Mouse (Mus musculus) hindbrain, embryonic 16.5 days (tissue): ENCODE results near the gene Gns. TPM values are rescaled to one million over a fixed set of nuclear protein-coding genes. Genes with fewer than 3 reads are reported as not detected.

Source experiments
- ATAC-seq: fragments of 200-750 bp; cut with Nextera tagmentation; 2 replicates; pipeline ENCODE4 v1.8.0; 2017; ENCODE audit warnings: moderate TSS enrichment, moderate library complexity
- H3K27ac ChIP-seq: fragments of 300-500 bp; sonication (generic); 2 replicates; pipeline ENCODE4 v1.5.1; 2014; ENCODE audit warnings: low read depth, mild to moderate bottlenecking, control low read depth, low read length, moderate library complexity
- H3K27me3 ChIP-seq: fragments of 300-500 bp; sonication (generic); replicated peaks from 2 replicates; pipeline ENCODE4 v1.6.1; 2014; ENCODE audit warnings: low read length; ENCODE audit not compliant: control insufficient read depth, insufficient read depth
- H3K36me3 ChIP-seq: fragments of 300-500 bp; sonication (generic); 2 replicates; pipeline ENCODE4 v1.6.1; 2014; ENCODE audit warnings: mild to moderate bottlenecking, low read length, moderate library complexity, mixed read lengths; ENCODE audit not compliant: control insufficient read depth, insufficient read depth
- H3K4me1 ChIP-seq: fragments of 300-500 bp; sonication (generic); 2 replicates; pipeline ENCODE4 v1.6.1; 2014; ENCODE audit warnings: low read depth, low read length; ENCODE audit not compliant: control insufficient read depth, insufficient read depth
- H3K4me2 ChIP-seq: fragments of 300-500 bp; sonication (generic); 2 replicates; pipeline ENCODE4 v1.6.1; 2014; ENCODE audit warnings: mild to moderate bottlenecking, low read length, control low read depth, moderate library complexity
- H3K4me3 ChIP-seq: fragments of 300-500 bp; sonication (generic); 2 replicates; pipeline ENCODE4 v1.5.1; 2014; ENCODE audit warnings: mild to moderate bottlenecking, low read length, control low read depth, moderate library complexity
- H3K9ac ChIP-seq: fragments of 300-500 bp; sonication (generic); 2 replicates; pipeline ENCODE4 v1.6.1; 2014; ENCODE audit warnings: low read depth, mild to moderate bottlenecking, control low read depth, low read length, moderate library complexity
- H3K9me3 ChIP-seq: fragments of 300-500 bp; sonication (generic); 2 replicates; pipeline ENCODE4 v1.6.1; 2014; ENCODE audit warnings: mild to moderate bottlenecking, low read length, moderate library complexity; ENCODE audit not compliant: control insufficient read depth
- WGBS: fragments of 180-500 bp; shearing (Covaris S2); extraction: QIAGEN DNeasy Blood & Tissue Kit; methylation state at CpG from one replicate; pipeline ENCODE4 v1.1.7; 2014; 5-methylcytosine and 5-hydroxymethylcytosine counted together
- polyA plus RNA-seq: library from polyadenylated mRNA; unstranded; fragments of >200 nt; fragmentation: Nextera tagmentation; extraction: Ambion mirVana; gene quantifications from 2 replicates; pipeline ENCODE4 v1.2.1, GENCODE M21; 2015

Gene Gns
- polyA plus RNA-seq, 1 experiment from 2014 or later, result 39.7 TPM

DNA sequence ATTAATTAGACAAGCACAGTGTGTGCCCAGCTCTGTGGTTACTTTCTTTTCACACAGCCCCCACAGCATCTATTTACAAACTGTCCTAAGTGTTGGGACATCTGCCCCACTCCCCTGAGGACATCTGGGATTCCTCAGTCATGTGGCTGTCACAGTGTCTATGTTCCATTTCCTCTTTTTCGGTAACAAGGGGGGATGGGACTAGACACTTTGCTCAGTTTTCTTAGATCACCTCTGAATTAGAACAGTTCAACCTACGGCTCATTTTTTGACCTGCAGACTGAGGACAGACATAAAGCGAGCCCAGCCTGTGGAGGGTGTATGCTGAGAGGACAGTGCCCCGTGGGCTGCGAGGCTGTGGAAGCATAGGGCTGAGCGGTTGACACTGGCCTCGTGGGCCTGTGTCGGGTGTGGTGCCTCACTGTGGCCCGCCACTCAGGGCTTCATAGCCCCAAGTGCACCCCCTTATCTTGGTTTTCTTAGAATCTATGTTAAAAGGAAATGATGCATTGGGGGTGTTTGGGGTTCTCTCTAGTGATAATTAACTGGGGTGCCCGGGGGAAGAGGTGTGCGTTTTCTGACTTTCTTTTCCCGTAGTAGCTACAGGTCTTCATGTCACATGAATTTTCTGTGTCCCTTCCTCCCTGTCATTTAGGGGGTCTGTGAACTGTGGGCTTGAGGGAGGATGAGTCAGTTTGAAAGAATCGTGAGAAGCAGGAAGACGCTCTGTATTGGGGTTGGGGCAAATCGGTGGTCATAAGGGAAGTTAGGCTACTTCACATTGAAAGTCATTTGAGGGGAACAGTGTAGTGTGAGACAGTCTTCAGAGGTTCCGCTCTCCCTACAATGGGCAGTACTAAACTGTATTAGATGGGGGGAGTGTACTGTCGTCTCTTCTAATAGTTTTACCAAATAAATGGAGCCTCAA is 10.1 kb downstream of the Gns start:
- Histone ChIP-seq H3K4me2 (no peak overlapping the region), H3K9me3 (no peaks in the 10 kb centered on the region), H3K9ac (no peak overlapping the region), H3K27me3 (no peaks in the 10 kb centered on the region), H3K36me3 (peaks cover 44% of the 10 kb centered on the region), H3K27ac (no peak overlapping the region), H3K4me1 (no peaks in the 10 kb centered on the region), H3K4me3 (no peak overlapping the region)
- ATAC-seq, result no peak
- 91% methylated on average over 17 of the region's 17 CpGs for WGBS

DNA sequence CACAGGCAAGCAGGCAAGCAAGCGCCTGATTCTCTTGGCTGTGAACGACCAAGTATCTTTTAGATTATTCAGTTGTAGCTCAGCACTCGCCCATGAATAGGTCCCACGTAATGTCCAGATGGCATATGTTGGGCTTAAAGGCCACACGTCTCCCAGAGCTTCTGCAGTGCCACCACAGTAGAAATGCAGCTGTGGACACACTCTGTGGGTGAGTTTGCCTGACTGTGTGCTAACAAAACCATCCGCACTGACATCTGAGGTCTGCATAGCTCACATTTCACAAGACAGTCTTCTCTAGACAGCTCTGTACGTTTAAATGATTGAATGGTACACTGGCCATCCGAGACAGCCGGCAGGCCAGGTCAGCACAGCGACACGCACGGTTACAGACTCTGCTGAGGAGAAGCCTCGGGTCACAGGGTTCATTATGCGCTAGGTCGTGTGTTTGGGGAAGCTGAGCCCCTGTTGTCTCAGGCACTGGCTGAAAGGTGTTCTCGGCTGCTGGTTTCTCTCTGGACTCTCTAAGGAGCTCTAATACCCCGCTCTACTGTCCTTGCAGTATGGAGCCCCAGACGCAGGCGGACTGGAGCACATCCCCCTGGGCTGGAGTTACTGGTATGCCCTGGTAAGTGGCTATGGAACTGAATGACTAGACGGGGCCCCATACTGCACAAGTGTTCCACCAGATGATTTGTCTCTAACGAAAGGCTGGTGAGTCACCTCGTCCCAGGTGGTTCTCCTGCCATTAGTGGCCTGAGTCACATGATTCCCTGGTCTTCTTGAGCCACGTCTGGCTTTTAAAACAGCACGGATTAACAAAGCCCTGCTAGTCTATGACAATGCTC is 11.0 kb downstream of the Gns start:
- H3K36me3 ChIP-seq, result peaks cover 44% of the 10 kb centered on the region
- no peaks in the 10 kb centered on the region for H3K27me3 ChIP-seq
- no peak overlapping the region for H3K4me2 ChIP-seq
- H3K9me3 ChIP-seq, result no peaks in the 10 kb centered on the region
- H3K4me1 ChIP-seq, result no peaks in the 10 kb centered on the region
- no peak overlapping the region for H3K27ac ChIP-seq
- no peak overlapping the region for H3K9ac ChIP-seq
- 82% methylated on average over 24 of the region's 24 CpGs for WGBS
- ATAC-seq, result no peak
- no peak overlapping the region for H3K4me3 ChIP-seq

DNA sequence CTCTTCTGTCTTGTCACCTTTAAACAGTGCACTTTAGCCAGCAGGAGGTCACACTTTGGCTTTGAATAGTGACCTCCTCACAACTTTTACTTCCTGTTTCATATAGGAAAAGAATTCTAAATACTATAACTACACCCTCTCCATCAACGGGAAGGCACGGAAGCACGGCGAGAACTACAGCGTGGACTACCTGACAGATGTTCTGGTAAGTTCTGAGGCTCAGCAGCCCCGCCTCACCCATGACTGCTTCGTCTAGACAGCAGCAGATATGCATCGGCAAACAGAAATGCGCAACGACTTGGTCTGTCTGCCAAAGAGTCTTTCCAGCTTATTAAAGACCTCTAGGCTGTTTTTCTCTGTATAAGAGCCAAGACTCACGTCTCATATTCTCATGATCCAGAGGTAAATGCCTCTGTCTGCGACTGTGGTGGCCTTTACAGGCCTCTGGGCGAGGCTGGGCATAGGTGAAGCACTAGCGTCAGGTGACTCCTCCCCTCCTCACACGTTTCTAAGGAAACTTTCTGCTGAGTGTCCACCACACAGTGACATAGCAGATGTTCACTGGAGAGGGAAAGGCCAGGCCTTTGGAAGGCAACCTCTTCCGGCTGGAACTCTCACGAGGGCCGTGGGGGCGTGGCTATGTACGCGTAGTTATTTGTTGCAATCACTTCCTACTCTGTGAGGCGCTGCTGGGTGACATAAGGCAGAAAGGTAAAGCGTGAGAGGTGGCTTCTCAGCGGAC is 11.8 kb downstream of the Gns start:
- Histone ChIP-seq H3K4me3 (no peak overlapping the region), H3K9ac (no peak overlapping the region), H3K36me3 (peaks cover 48% of the 10 kb centered on the region), H3K9me3 (no peaks in the 10 kb centered on the region), H3K27me3 (no peaks in the 10 kb centered on the region), H3K4me2 (no peak overlapping the region), H3K4me1 (no peaks in the 10 kb centered on the region), H3K27ac (no peak overlapping the region)
- WGBS, result 92% methylated on average over 24 of the region's 24 CpGs
- no peak for ATAC-seq

DNA sequence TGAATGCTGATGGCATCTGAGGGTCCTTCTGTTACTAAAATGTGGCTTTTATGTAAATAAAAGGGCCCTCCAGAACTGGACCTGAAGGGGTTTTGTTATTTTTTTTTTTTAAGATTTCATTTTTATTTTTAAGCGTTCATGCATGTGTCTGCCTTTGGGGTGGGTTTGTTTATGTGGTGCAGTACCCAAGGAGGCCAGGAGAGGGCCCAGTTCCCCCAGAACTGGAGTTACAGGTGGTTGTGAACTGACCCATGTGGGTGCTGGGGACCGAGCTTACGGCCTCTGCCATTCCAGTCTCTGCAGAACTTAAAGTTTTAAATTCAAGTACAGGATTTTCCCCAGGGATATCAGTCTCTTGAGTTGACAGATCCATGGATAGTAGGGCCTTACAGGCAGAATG is 14.5 kb downstream of the Gns start:
- Histone ChIP-seq H3K27ac (no peak overlapping the region), H3K4me1 (no peaks in the 10 kb centered on the region), H3K36me3 (peaks cover 64% of the 10 kb centered on the region), H3K4me3 (no peak overlapping the region), H3K9ac (no peak overlapping the region), H3K27me3 (no peaks in the 10 kb centered on the region), H3K9me3 (no peaks in the 10 kb centered on the region), H3K4me2 (no peak overlapping the region)
- ATAC-seq, result no peak
- 96% methylated on average over 3 of the region's 3 CpGs for WGBS

DNA sequence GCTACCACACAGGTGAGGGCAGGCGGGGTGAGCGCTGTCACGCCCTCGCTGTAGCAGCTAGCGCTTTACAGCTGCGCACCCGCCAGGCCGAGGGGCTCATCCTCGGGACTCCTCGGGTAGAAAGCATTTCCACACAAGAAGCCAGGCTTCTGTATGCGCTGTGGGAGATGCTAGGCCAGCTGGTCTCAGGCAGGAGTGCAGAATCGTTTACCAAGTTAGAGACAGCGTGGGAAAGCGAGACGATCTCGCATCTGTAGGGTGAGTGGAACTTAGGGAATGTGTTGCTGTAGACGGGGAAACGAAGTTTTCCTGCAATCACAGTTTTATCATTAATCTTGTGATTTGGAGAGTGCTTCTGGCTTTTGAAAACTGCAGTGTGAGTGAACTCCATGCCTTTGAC is 16.4 kb downstream of the Gns start:
- H3K27me3 ChIP-seq, result no peaks in the 10 kb centered on the region
- no peak overlapping the region for H3K27ac ChIP-seq
- H3K9ac ChIP-seq, result no peak overlapping the region
- no peaks in the 10 kb centered on the region for H3K9me3 ChIP-seq
- 95% methylated on average over 18 of the region's 18 CpGs for WGBS
- H3K4me1 ChIP-seq, result 0 out of 2 replicates have a peak, but pooled peaks cover 2% of the 10 kb centered on the region
- H3K4me2 ChIP-seq, result no peak overlapping the region
- H3K4me3 ChIP-seq, result no peak overlapping the region
- ATAC-seq, result no peak
- H3K36me3 ChIP-seq, result peaks cover 63% of the 10 kb centered on the region

DNA sequence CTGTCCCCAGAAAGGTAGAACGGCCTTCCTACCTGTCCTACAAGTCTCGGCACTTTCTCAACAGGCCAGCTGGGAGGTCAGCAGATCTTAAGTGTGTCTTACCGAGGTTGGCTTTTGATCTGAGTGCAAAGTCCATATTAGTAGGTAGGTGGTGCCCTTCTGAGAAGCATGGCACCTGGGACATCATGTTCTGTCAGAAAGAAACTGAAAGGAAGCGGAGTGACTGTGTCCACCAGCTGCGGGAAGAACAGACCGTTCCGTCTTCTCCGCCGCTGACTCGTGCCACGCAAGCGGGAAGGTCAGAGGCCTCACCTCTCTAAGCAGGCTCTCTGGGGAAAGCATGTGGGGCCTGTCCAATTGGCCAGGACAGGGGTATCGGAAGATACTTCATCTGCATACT is 19.8 kb downstream of the Gns start:
- WGBS, result 92% methylated on average over 13 of the region's 13 CpGs
- H3K36me3 ChIP-seq, result peaks cover 63% of the 10 kb centered on the region
- no peaks in the 10 kb centered on the region for H3K27me3 ChIP-seq

DNA sequence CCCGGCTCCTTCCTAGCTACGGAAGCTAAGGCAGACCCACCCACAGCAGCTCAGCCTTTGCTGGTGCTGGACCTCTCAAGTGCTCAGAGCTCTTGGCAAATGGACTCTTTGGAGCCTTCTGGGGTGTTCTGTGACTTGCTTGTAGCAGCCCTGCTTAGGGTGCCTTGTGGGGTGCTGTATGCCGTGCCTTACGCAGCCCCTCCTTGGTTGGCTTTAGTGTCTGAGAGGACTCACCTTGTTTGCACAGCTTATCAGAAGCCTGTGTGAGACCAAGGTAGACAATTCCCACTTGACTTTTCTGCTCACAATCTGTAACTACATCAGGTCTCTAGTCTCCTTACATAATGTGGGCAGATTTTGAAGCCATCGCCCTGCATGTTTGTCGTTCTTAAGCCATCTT is 20.8 kb downstream of the Gns start:
- Histone ChIP-seq H3K4me3 (no peak overlapping the region), H3K4me1 (0 out of 2 replicates have a peak, but pooled peaks cover 3% of the 10 kb centered on the region), H3K9ac (no peak overlapping the region), H3K27me3 (no peaks in the 10 kb centered on the region), H3K36me3 (peaks cover 60% of the 10 kb centered on the region), H3K27ac (no peak overlapping the region), H3K9me3 (no peaks in the 10 kb centered on the region), H3K4me2 (no peak overlapping the region)
- WGBS, result 86% methylated on average over 6 of the region's 6 CpGs
- no peak for ATAC-seq

More for the DNA sequence above, 19.8 kb downstream of the Gns start:
- H3K27ac ChIP-seq, result no peak overlapping the region
- H3K9me3 ChIP-seq, result no peaks in the 10 kb centered on the region
- no peak overlapping the region for H3K4me2 ChIP-seq
- no peak for ATAC-seq
- 0 out of 2 replicates have a peak, but pooled peaks cover 3% of the 10 kb centered on the region for H3K4me1 ChIP-seq
- no peak overlapping the region for H3K4me3 ChIP-seq
- no peak overlapping the region for H3K9ac ChIP-seq

DNA sequence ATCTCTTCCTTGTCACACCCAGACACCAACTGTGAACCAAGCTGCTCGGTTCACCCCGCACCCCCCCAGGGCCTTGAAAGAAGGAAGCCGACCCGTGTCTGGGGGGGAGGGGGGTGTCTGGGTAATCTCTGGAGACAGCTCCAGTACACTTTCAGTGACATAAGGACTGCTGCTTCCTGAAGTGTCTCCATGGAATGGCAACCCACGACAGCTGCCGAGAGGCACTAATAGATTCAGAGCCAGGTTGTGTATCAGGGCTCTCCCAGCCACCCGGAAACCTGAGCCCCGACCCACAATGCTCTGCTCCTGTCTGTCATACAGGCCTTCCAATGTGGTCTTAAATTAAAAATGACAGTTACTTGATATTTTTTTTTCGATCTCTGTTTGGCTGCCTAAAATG is 21.5 kb downstream of the Gns start:
- Histone ChIP-seq H3K9ac (no peak overlapping the region), H3K4me3 (no peak overlapping the region), H3K4me1 (0 out of 2 replicates have a peak, but pooled peaks cover 3% of the 10 kb centered on the region), H3K27ac (no peak overlapping the region), H3K4me2 (no peak overlapping the region), H3K9me3 (no peaks in the 10 kb centered on the region), H3K36me3 (peaks cover 62% of the 10 kb centered on the region), H3K27me3 (no peaks in the 10 kb centered on the region)
- WGBS, result 56% methylated on average over 9 of the region's 9 CpGs
- ATAC-seq, result 0 out of 2 replicates have a peak, but pooled peaks have one; percentile 50
